Mouse (Mus musculus) B cell, adult (primary cell): Measurements from ENCODE around the gene Prima1. TPM values are rescaled to one million over a fixed set of nuclear protein-coding genes. Genes with fewer than 3 reads are reported as not detected.

Experiments used
- total RNA-seq: library from RNA; stranded (reverse); gene quantifications from 4 replicates; pipeline ENCODE4 v1.2.4, GENCODE M21; 2023; ENCODE audit not compliant: inconsistent age

Prima1 gene
- total RNA-seq, result not detected in 4 replicates

DNA sequence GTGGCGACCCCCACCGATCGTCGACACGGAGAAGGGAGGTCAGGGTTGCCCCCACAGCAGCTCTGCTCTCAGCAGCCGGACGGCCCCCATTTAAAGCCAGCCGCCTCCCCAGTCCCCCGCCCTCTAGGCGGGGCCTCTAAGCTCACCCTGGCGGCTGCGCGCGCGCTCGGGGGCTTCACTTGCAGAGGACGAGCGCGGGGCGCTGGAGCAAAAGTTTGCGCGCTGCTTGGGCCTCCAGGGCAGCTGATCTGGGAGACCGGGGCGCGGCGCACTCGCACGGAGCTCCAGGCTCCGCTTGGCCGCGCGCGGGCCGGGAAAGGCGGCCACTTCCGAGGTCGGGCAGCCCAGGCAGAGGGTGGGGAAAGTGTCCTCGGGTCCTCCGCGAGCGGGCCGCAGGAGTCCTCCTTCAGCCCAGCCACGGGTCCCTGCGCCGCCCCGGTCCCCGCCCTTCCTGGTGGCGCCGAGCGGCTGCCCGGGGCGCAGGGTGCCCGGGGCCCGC is at the start of gene Prima1:
Gene Prima1, minus strand, starts transcription at position 68 of the 499 bp plus-strand sequence.

Other genes starting within 250 kb of the Prima1 start
- gene Fam181a, start 68.8 kb upstream of the Prima1 start, total RNA-seq, result not detected in 4 replicates
- gene Asb2, start 113.9 kb upstream of the Prima1 start, total RNA-seq, result 21.5 to 27.4 TPM (median 24.2 TPM) in 4 replicates
- 5.0 to 6.9 TPM (median 5.7 TPM) in 4 replicates for gene Otub2, start 146.5 kb upstream of the Prima1 start, total RNA-seq
- gene 9330161L09Rik, start 165.7 kb upstream of the Prima1 start, total RNA-seq, result 9.6 to 11.3 TPM (median 10.4 TPM) in 4 replicates
- gene Ddx24, start 183.7 kb upstream of the Prima1 start, total RNA-seq, result 224 to 256 TPM (median 230 TPM) in 4 replicates
- 87.5 to 131 TPM (median 117 TPM) in 4 replicates for gene Ifi27, start 192.1 kb upstream of the Prima1 start, total RNA-seq
- gene Ifi27l2a, start 201.5 kb upstream of the Prima1 start, total RNA-seq, result 158 to 357 TPM (median 229 TPM) in 4 replicates
- gene Ifi27l2b, start 215.1 kb upstream of the Prima1 start, total RNA-seq, result not detected in 4 replicates